Mouse (Mus musculus): Measurements from ENCODE around the gene Kmt2e.

- no peak for TF ChIP-seq CTCF (IDR thresholded peaks at IDR 0.05; ENCODE audit: low read depth)
- TF ChIP-seq EP300 (IDR thresholded peaks at IDR 0.05; ENCODE audit: low read depth), result no peak
These were observed 34.1 kb upstream of the Kmt2e start for GRCm38 (mm10) chr5:23400156-23400555.
